Mouse (Mus musculus) intestine, postnatal 0 days (tissue): Measurements from ENCODE around the gene Cntnap1. TPM values are rescaled to one million over a fixed set of nuclear protein-coding genes. Genes with fewer than 3 reads are reported as not detected.
A peak's percentile ranks its signal among the peaks of the same experiment; 100 is the strongest.

Experiments used
- ATAC-seq: fragments of 200-750 bp; cut with Nextera tagmentation; 2 replicates; pipeline ENCODE4 v1.8.0; 2017; ENCODE audit warnings: mild to moderate bottlenecking, moderate TSS enrichment, moderate library complexity
- H3K27ac ChIP-seq: fragments of 300-500 bp; sonication (generic); 2 replicates; pipeline ENCODE4 v1.5.1; 2014; ENCODE audit warnings: mild to moderate bottlenecking, low read depth, low read length, moderate library complexity
- H3K27me3 ChIP-seq: fragments of 300-500 bp; sonication (generic); replicated peaks from 2 replicates; pipeline ENCODE4 v1.6.1; 2014; ENCODE audit warnings: low read length, mixed read lengths; ENCODE audit not compliant: control insufficient read depth, insufficient read depth
- H3K36me3 ChIP-seq: fragments of 300-500 bp; sonication (generic); 2 replicates; pipeline ENCODE4 v1.6.1; 2014; ENCODE audit warnings: mild to moderate bottlenecking, moderate library complexity; ENCODE audit not compliant: control insufficient read depth, insufficient read depth
- H3K4me1 ChIP-seq: fragments of 300-500 bp; sonication (generic); replicated peaks from 2 replicates; pipeline ENCODE4 v1.6.1; 2014; ENCODE audit warnings: antibody characterized with exemption, low read length, mixed read lengths; ENCODE audit not compliant: control insufficient read depth, insufficient read depth
- H3K4me2 ChIP-seq: fragments of 300-500 bp; sonication (generic); replicated peaks from 2 replicates; pipeline ENCODE4 v1.6.1; 2014; ENCODE audit warnings: low read depth, mild to moderate bottlenecking, moderate library complexity
- H3K4me3 ChIP-seq: fragments of 300-500 bp; sonication (generic); 2 replicates; pipeline ENCODE4 v1.5.1; 2014; ENCODE audit warnings: low read depth, low read length
- H3K9ac ChIP-seq: fragments of 300-500 bp; sonication (generic); 2 replicates; pipeline ENCODE4 v1.6.1; 2014; ENCODE audit warnings: mild to moderate bottlenecking, low read depth, low read length
- H3K9me3 ChIP-seq: fragments of 300-500 bp; sonication (generic); 2 replicates; pipeline ENCODE4 v1.6.1; 2016; ENCODE audit warnings: mixed run types; ENCODE audit not compliant: control insufficient read depth
- CTCF ChIP-seq: sonication (generic); IDR thresholded peaks from 2 replicates; pipeline ENCODE4 v1.5.1; 2016; ENCODE audit warnings: low read depth, mild to moderate bottlenecking, control low read depth, antibody characterized with exemption, moderate library complexity
- WGBS: fragments of 180-500 bp; shearing (Covaris S2); extraction: QIAGEN DNeasy Blood & Tissue Kit; methylation state at CpG from one replicate; pipeline ENCODE4 v1.1.7; 2014; 5-methylcytosine and 5-hydroxymethylcytosine counted together
- polyA plus RNA-seq: library from polyadenylated mRNA; unstranded; fragments of >200 nt; fragmentation: Nextera tagmentation; extraction: Ambion mirVana; gene quantifications from 2 replicates; pipeline ENCODE4 v1.2.1, GENCODE M21; 2015

Cntnap1 gene
- polyA plus RNA-seq, 1 experiment from 2014 or later, result 6.0 TPM

- 28% methylated on average over 18 of the region's 18 CpGs for WGBS
- peaks cover 5% of the 10 kb centered on the region; the same call in 1 of the 2 replicates for H3K4me1 ChIP-seq
- TF ChIP-seq CTCF, result no peak
- H3K9me3 ChIP-seq, result no peaks in the 10 kb centered on the region
- no peak overlapping the region for H3K27ac ChIP-seq
- no peak overlapping the region for H3K9ac ChIP-seq
- peaks cover 15% of the 10 kb centered on the region for H3K36me3 ChIP-seq
- no peak overlapping the region for H3K4me3 ChIP-seq
- H3K27me3 ChIP-seq, result no peaks in the 10 kb centered on the region
- 0 out of 2 replicates have a peak overlapping the region, but pooled peaks have one; percentile 21 for H3K4me2 ChIP-seq
- ATAC-seq, result peak; percentile 57; the same call in 1 of the 2 replicates
Observed at GRCm38 (mm10) chr11:101130056-101130756, 40.1 kb upstream of the Cntnap1 start.

GRCm38 (mm10) chr11:101131187-101131586 is 39.1 kb upstream of the Cntnap1 start:
- no peak overlapping the region for H3K27ac ChIP-seq
- H3K36me3 ChIP-seq, result peaks cover 5% of the 10 kb centered on the region
- ATAC-seq, result no peak
- H3K9ac ChIP-seq, result no peak overlapping the region
- no peak for TF ChIP-seq CTCF
- no peaks in the 10 kb centered on the region for H3K27me3 ChIP-seq
- H3K4me1 ChIP-seq, result peaks cover 5% of the 10 kb centered on the region; the same call in 1 of the 2 replicates
- no peak overlapping the region for H3K4me2 ChIP-seq
- no peak overlapping the region for H3K4me3 ChIP-seq
- 85% methylated on average over 2 of the region's 2 CpGs for WGBS
- H3K9me3 ChIP-seq, result no peaks in the 10 kb centered on the region

- H3K27ac ChIP-seq, result no peak overlapping the region
- no peaks in the 10 kb centered on the region for H3K27me3 ChIP-seq
- no peak overlapping the region for H3K9ac ChIP-seq
- no peak overlapping the region for H3K4me3 ChIP-seq
- H3K36me3 ChIP-seq, result peaks cover under 1% of the 10 kb centered on the region; the same call in 1 of the 2 replicates
- no peak overlapping the region for H3K4me2 ChIP-seq
- no peak for ATAC-seq
- TF ChIP-seq CTCF, result peak; percentile 64
- WGBS, result 82% methylated on average over 6 of the region's 6 CpGs
- no peaks in the 10 kb centered on the region for H3K9me3 ChIP-seq
- peaks cover 5% of the 10 kb centered on the region; the same call in 1 of the 2 replicates for H3K4me1 ChIP-seq
Observed at GRCm38 (mm10) chr11:101131701-101132100, 38.6 kb upstream of the Cntnap1 start.

GRCm38 (mm10) chr11:101133037-101133436 is 37.3 kb upstream of the Cntnap1 start:
- TF ChIP-seq CTCF, result no peak
- H3K36me3 ChIP-seq, result no peaks in the 10 kb centered on the region
- no peak overlapping the region for H3K27ac ChIP-seq
- WGBS, result 54% methylated on average over 12 of the region's 12 CpGs
- H3K9me3 ChIP-seq, result no peaks in the 10 kb centered on the region
- no peak for ATAC-seq
- no peaks in the 10 kb centered on the region for H3K27me3 ChIP-seq
- H3K9ac ChIP-seq, result no peak overlapping the region
- H3K4me1 ChIP-seq, result peaks cover 5% of the 10 kb centered on the region; the same call in 1 of the 2 replicates
- no peak overlapping the region for H3K4me2 ChIP-seq
- no peak overlapping the region for H3K4me3 ChIP-seq

- no peak overlapping the region for H3K4me3 ChIP-seq
- WGBS, result 73% methylated on average over 13 of the region's 13 CpGs
Observed at GRCm38 (mm10) chr11:101134217-101134865, 36.0 kb upstream of the Cntnap1 start.

GRCm38 (mm10) chr11:101137000-101137399 is 33.3 kb upstream of the Cntnap1 start:
- Histone ChIP-seq H3K27ac (no peak overlapping the region), H3K9ac (no peak overlapping the region), H3K4me3 (no peak overlapping the region), H3K27me3 (peaks cover 12% of the 10 kb centered on the region), H3K36me3 (no peaks in the 10 kb centered on the region), H3K9me3 (no peaks in the 10 kb centered on the region), H3K4me1 (peaks cover 6% of the 10 kb centered on the region; the same call in 1 of the 2 replicates), H3K4me2 (no peak overlapping the region)
- no peak for ATAC-seq
- WGBS, result 73% methylated on average over 7 of the region's 7 CpGs
- no peak for TF ChIP-seq CTCF

More at GRCm38 (mm10) chr11:101134217-101134865, 36.0 kb upstream of the Cntnap1 start:
- Histone ChIP-seq H3K36me3 (no peaks in the 10 kb centered on the region), H3K9me3 (no peaks in the 10 kb centered on the region), H3K4me2 (no peak overlapping the region), H3K9ac (no peak overlapping the region), H3K27ac (no peak overlapping the region), H3K27me3 (no peaks in the 10 kb centered on the region), H3K4me1 (peaks cover 11% of the 10 kb centered on the region)
- ATAC-seq, result no peak
- no peak for TF ChIP-seq CTCF
